Mouse (Mus musculus): ENCODE data around the gene Tmem200a.

- no peak for TF ChIP-seq POLR2A (IDR thresholded peaks at IDR 0.05; ENCODE audit: extremely low read depth, insufficient read depth, low read length)
- no peak for TF ChIP-seq CTCF (IDR thresholded peaks at IDR 0.05; ENCODE audit: extremely low read depth, insufficient read depth, low read length)
Measured at GRCm38 (mm10) chr10:26063071-26063470, 15.8 kb downstream of the Tmem200a start.
